Mouse (Mus musculus) ovary, postnatal 14 days (tissue): ENCODE data around the gene Kcnd1.

Experiments
- DNase-seq: peaks from one replicate; pipeline ENCODE4 v3.0.0; 2022; ENCODE audit warnings: low spot score

Gene Kcnd1

GRCm38 (mm10) chrX:7859191-7859753 is 37.2 kb downstream of the Kcnd1 start:
- DNase-seq = no peak

- no peak for DNase-seq
Observed at GRCm38 (mm10) chrX:7863181-7863580, 41.1 kb downstream of the Kcnd1 start.

DNA sequence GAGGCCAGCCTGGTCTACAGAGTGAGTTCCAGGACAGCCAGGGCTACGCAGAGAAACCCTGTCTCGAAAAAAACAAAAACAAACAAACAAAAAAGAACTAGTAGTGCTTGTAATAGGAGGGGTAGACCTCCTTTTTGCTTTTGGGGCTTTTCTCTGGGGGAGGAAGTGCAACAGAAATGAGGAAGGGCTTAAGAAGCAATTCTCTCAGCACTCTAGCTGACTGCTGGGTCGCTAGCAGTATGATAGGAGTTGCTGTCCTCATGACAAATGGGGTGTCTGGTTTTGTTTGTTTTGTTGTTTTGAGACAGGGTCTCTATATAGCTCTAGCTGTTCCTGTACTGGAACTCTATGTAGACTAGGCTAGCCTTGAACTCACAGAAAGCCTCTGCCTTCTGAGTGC is 42.5 kb downstream of the Kcnd1 start:
- no peak for DNase-seq

GRCm38 (mm10) chrX:7865343-7865742 is 43.3 kb downstream of the Kcnd1 start:
- DNase-seq = no peak

DNA sequence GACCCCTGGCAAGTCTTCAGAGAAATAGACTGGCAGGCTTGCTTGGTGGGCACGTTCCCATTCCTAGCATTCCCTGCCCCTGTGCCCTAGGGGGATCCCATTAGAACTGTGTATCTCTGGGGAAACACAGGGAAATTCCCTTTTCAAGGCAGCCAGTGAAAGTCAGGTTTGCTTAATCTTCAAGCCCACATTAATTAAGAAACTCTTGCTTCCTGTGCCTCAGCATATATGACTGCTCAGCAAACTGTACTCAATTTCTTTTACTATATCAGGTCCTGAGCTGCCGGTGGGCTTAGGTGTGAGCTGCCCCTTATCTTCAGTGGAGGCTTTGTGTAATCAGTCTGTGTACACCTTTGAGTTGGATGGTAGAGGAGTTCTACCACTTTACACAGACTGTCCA is 43.7 kb downstream of the Kcnd1 start:
- DNase-seq = no peak

- no peak for DNase-seq
Observed at GRCm38 (mm10) chrX:7867141-7867540, 45.1 kb downstream of the Kcnd1 start.

DNA sequence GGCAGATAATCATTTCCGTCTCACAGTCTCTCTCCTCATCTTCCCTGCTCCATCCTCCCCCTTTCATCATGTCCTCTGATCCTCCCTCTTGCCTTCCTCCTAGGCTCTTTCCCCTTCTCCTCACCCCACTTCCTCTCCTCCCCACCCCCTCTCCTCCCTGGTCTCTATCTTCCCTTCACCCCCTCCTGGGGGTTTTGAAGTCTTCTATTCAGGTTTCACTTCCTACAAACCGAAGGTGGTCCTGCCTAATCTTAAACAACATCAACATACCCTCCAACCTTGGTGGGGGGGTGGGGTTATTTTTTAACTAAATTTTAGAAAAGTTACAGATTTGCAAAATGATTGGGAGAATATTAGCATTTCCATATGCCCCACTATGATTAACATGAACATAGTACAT is 46.4 kb downstream of the Kcnd1 start:
- no peak for DNase-seq

DNA sequence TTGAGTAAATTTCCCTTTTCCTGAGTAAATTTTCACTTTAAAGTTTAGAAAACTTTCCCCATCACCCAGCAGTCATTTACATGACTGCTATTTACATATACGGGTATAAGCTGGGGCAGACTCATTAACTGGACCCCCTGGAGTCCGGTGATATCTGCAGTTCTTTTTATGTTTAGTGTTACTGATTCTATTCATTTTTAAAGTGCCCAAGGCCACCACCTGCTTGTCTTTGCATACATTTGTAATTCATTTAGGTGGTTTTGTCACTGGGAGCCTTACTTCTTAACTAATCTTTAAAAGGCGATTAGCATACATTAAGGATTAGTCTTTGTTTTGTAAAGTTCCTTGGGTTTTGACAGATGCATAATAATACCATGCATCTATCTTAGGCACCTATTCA is 47.7 kb downstream of the Kcnd1 start:
- no peak for DNase-seq

GRCm38 (mm10) chrX:7878007-7878419 is 55.9 kb downstream of the Kcnd1 start, which contains the start of gene Pim2:
Gene Pim2 (plus strand): TSS chrX:7878262.
- peak; percentile 49 for DNase-seq

DNA sequence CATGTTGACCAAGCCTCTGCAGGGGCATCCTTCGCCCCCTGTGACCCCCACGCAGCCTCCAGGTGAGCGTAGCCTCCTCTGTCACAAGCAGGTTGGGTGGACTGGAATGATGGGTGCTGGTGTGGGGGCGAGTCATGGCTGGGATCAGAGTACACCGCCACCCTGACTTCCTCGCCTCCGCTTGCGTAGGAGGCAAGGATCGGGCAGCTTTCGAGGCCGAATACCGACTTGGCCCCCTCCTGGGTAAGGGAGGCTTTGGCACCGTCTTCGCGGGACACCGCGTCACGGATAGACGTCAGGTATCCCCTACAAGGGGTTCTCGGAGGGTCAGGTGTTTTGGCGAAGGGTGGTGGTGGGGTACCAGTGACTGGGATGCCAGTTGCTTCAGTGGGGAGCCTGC is 56.4 kb downstream of the Kcnd1 start:
- DNase-seq = no peak

- DNase-seq = peak; percentile 13
Observed at GRCm38 (mm10) chrX:7879819-7880218, 57.7 kb downstream of the Kcnd1 start.

DNA sequence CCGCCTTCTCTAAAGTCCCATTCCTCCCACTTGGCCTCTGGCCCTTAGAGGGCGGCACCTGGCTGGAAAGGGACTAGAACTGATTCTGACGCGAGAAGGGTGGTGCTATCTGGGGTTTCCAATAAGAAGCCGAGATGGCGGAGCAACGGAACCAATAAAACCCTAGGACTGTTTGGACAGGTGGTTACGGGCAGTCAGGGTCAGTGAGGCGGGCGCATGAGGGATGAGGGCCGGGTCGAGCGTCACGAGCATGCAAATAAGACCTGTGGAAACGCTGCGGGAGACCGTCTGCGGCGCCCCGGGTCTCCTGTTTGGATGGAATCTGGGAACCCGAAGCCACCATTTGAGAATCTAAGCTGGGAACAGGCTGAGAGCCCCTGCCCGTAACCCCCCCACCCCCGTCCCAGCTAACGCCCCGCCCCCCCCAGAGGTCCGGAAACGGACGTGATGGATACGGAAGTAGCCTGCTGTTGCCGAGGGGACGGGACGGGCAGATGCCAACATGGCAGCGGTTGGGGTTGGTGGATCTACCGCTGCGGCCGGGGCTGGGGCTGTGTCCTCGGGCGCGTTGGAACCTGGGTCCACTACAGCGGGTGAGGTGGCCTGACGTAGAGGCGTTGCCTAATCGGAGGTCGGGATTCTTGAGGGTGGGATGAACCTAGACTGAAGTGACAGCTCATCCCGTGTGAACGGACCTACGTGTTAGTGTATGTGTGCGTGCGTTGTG is 61.9 kb downstream of the Kcnd1 start, which contains the start of gene Slc35a2:
Gene Slc35a2, plus strand, starts transcription at position 188 of the 727 bp plus-strand sequence.
- DNase-seq = peak; percentile 74
